Mouse (Mus musculus) cerebellum, adult 2 months (tissue): ENCODE results near the gene Prss57.

ENCODE experiments used
- CTCF ChIP-seq: fragments of 200-500 bp; IDR thresholded peaks from 2 replicates; pipeline ENCODE4 v1.5.1; 2011; ENCODE audit warnings: low read depth, mild to moderate bottlenecking, control low read depth, low read length, moderate library complexity, borderline replicate concordance; ENCODE audit not compliant: insufficient read depth
- POLR2A ChIP-seq: fragments of 200-500 bp; IDR thresholded peaks from 2 replicates; pipeline ENCODE4 v1.6.1; 2011; ENCODE audit warnings: low read length, control low read depth, borderline replicate concordance; ENCODE audit not compliant: insufficient read depth

- no peak for TF ChIP-seq POLR2A
- TF ChIP-seq CTCF = no peak
Observed at GRCm38 (mm10) chr10:79808728-79809127, 18.0 kb upstream of the Prss57 start.
